Mouse (Mus musculus) testis, adult 2 months (tissue): ENCODE data around the gene Eif2a.

ENCODE experiments used
- CTCF ChIP-seq: fragments of 200-500 bp; IDR thresholded peaks from 2 replicates; pipeline ENCODE4 v1.5.1; 2012; ENCODE audit warnings: low read depth, mild to moderate bottlenecking, inconsistent platforms, low read length, moderate library complexity; ENCODE audit not compliant: control insufficient read depth, insufficient read depth, insufficient replicate concordance
- POLR2A ChIP-seq: fragments of 200-500 bp; IDR thresholded peaks from 2 replicates; pipeline ENCODE4 v1.6.1; 2012; ENCODE audit warnings: low read depth, mild to moderate bottlenecking, inconsistent platforms, low read length, moderate library complexity; ENCODE audit not compliant: control insufficient read depth

DNA sequence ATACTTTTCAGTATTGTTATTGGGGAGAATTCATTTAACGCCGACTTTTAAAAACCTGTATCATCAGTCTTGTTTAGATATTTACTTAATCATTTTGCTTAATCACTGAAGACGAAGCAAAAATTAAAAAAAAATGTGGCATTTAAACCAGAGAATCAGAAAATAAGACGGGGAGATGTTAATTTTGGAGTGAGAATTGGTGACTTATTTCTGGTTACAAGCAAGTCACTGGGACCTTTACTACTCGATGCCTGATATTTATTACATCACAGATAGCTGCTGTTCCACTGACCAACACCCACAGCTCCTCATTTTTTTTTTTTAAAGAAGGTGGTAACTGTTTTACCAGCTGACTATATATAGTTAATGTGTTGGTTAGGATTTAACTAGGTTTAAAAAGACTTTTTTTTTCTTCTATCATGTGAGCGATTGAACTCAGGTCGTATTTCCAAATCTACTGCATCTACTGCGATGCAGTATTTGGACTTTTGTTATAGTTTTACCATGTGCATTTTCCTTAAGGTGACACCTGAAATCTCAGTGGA is 52.0 kb downstream of the Eif2a start:
- TF ChIP-seq CTCF (no peak), POLR2A (no peak)
